Mouse (Mus musculus): ENCODE data around the gene Sgca.
"Not testable (repeated sequence)": the region's sequence is repeated elsewhere in the genome, so short reads cannot be mapped to it uniquely, and the experiment has no call there.

The Sgca gene

GRCm38 (mm10) chr11:94976199-94976598, at the start of gene Sgca:
Gene Sgca (minus strand): TSS chr11:94976327.
- no peak for DNase-seq

- no peak for DNase-seq
Measured at GRCm38 (mm10) chr11:95025227-95026012, 49.3 kb upstream of the Sgca start.

GRCm38 (mm10) chr11:95024439-95025184, 48.5 kb upstream of the Sgca start:
- DNase-seq = peak; percentile 91

GRCm38 (mm10) chr11:95023481-95023880, 47.4 kb upstream of the Sgca start:
- no peak for DNase-seq

- DNase-seq = no peak
Measured at GRCm38 (mm10) chr11:95022237-95022992, 46.3 kb upstream of the Sgca start.

- DNase-seq = no peak
Measured at GRCm38 (mm10) chr11:95015484-95015883, 39.4 kb upstream of the Sgca start.

- no peak for DNase-seq
Measured at GRCm38 (mm10) chr11:95012487-95012886, 36.4 kb upstream of the Sgca start.

GRCm38 (mm10) chr11:95012075-95012474, 35.9 kb upstream of the Sgca start:
- no peak for DNase-seq

GRCm38 (mm10) chr11:95011416-95011815, 35.3 kb upstream of the Sgca start:
- no peak for DNase-seq

GRCm38 (mm10) chr11:95010841-95011403, 34.8 kb upstream of the Sgca start:
- DNase-seq = not testable (repeated sequence)

GRCm38 (mm10) chr11:95010141-95010739, 34.1 kb upstream of the Sgca start:
- peak; percentile 76 for DNase-seq

- peak; percentile 73 for DNase-seq
Measured at GRCm38 (mm10) chr11:95009629-95010014, 33.5 kb upstream of the Sgca start, which contains the start of gene Samd14. Gene Samd14 (plus strand): TSS chr11:95009879.

- DNase-seq = no peak
Measured at GRCm38 (mm10) chr11:95008661-95009628, 32.8 kb upstream of the Sgca start.

GRCm38 (mm10) chr11:95007418-95007817, 31.3 kb upstream of the Sgca start:
- DNase-seq = no peak

GRCm38 (mm10) chr11:95006525-95007219, 30.5 kb upstream of the Sgca start:
- peak; percentile 70 for DNase-seq

- DNase-seq = no peak
Measured at GRCm38 (mm10) chr11:95006038-95006437, 29.9 kb upstream of the Sgca start.

GRCm38 (mm10) chr11:95004937-95005198, 28.7 kb upstream of the Sgca start:
- DNase-seq = peak; percentile 37

GRCm38 (mm10) chr11:95004136-95004936, 28.2 kb upstream of the Sgca start:
- DNase-seq = no peak

GRCm38 (mm10) chr11:95002705-95003104, 26.6 kb upstream of the Sgca start:
- DNase-seq = no peak

Data from cerebellum, adult 11 months (tissue).